Mouse (Mus musculus): ENCODE measurements around the gene Tnfsf4. TPM values are rescaled to one million over a fixed set of nuclear protein-coding genes. Genes with fewer than 3 reads are reported as not detected.

Tnfsf4 gene
- not detected in 2 replicates for polyA plus RNA-seq (2016; fragmentation: Nextera tagmentation; extraction: Ambion mirVana)

DNA sequence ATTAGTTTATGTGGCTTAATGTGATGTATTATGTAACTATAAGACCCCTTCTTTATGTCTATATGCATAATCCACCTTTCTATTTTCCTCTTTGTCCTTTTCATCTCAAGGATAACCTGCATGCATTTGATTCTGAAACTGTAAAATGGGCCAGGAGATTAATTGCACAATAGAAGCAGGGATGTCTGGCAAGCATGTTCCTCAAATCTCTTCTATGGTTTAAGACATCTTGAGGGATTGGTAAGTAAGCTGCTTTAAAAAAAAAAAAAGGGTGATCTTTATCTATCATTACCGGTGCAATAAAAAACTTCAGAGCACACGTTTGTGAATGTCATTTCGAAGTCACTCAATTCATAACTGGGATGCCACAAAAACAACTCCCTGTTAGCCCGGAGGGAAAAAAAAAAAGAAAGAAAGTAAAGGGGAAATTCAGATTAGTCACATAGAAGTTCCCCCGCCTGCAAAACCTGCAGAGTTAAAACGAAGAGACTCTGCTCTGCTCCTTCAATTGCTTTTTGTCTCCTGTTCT lies at the start of gene Tnfsf4:
Tnfsf4 (plus strand) TSS at position 479 of the 529 bp plus-strand sequence.
- WGBS, result 81% methylated on average over 6 of the region's 6 CpGs
- Histone ChIP-seq H3K4me1 (no peaks in the 10 kb centered on the region), H3K4me3 (no peak within 1 kb of the TSS), H3K27me3 (ENCODE audit: poor library complexity, severe bottlenecking) (no peaks in the 10 kb centered on the region), H3K27ac (no peak within 1 kb of the TSS), H3K36me3 (replicated peaks) (no peaks in the 10 kb centered on the region), H3K9me3 (no peaks in the 10 kb centered on the region)
- DNase-seq (ENCODE audit: extremely low spot score, low spot score), result no peak

DNA sequence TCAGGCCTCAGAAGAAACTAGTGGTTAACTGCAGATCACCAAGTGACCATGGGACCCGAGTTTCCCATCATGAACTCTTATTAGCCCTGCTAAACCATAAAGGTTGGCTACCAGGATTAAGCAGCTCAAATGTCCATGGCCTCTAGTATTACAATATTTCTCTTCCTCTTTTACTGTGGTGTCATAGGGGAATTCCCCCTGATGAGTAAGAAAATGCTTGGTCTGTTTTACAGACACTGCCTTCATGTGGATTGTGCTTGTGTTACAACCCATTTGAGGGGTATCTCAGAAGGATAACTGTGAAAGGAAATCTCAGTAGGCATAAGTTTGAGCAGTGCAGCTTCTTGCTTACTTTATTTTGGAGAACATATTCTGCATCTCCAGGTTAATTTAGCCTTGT lies 44.2 kb upstream of the Tnfsf4 start:
- DNase-seq (ENCODE audit: extremely low spot score, low spot score), result no peak
- WGBS, result 76% methylated on average over 1 of the region's 1 CpGs
- Histone ChIP-seq H3K27ac (no peak overlapping the region), H3K4me3 (no peak overlapping the region), H3K4me1 (no peaks in the 10 kb centered on the region), H3K27me3 (ENCODE audit: poor library complexity, severe bottlenecking) (no peaks in the 10 kb centered on the region), H3K9me3 (no peaks in the 10 kb centered on the region), H3K36me3 (replicated peaks) (no peaks in the 10 kb centered on the region)

DNA sequence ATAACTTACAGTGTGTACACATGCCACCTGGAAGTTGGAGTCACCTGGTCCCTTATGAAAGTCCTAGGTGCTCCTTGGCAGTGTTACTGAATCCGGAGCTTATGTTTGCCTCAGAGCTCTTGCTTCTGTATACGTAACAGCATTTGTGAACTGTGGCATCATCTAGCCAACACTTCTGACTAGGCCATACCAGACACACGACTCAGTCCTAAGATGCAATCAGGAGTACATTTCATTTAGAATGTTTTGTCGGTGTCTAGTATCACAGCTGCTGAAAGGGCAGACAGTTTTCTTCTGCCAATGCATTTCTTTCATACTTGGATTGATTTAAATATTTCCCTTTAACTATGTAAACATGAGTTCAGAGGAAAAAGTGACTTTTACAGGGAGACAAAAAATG lies 30.2 kb upstream of the Tnfsf4 start:
- Histone ChIP-seq H3K9me3 (no peaks in the 10 kb centered on the region), H3K4me1 (no peaks in the 10 kb centered on the region), H3K27me3 (ENCODE audit: poor library complexity, severe bottlenecking) (no peaks in the 10 kb centered on the region), H3K4me3 (no peak overlapping the region), H3K27ac (no peak overlapping the region), H3K36me3 (replicated peaks) (no peaks in the 10 kb centered on the region)
- 94% methylated on average over 4 of the region's 4 CpGs for WGBS
- DNase-seq (ENCODE audit: extremely low spot score, low spot score), result no peak

DNA sequence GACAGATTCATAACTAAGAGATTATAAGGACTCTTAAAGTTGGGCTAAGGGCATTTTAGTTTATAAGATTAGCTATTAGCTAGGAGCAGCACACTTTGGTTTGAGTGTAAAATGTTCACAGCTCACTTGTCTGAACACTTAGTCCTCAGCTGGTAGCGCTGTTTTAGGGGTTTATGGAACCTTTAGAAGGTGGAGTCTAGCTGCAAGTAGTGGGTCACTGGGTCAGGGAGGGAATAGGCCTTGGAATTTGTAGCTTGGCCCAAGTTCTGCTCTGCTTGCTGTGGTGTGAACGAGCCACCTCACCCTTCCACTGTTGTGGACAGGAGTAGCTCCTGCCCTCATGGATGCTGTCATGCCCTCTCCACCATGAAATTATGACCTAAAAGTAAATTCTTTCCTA lies 23.3 kb upstream of the Tnfsf4 start:
- H3K4me3 ChIP-seq, result no peak overlapping the region
- H3K27me3 ChIP-seq (ENCODE audit: poor library complexity, severe bottlenecking), result no peaks in the 10 kb centered on the region
- H3K36me3 ChIP-seq (replicated peaks), result no peaks in the 10 kb centered on the region
- WGBS, result 91% methylated on average over 2 of the region's 2 CpGs
- H3K9me3 ChIP-seq, result no peaks in the 10 kb centered on the region
- no peak for DNase-seq (ENCODE audit: extremely low spot score, low spot score)
- H3K27ac ChIP-seq, result no peak overlapping the region
- H3K4me1 ChIP-seq, result no peaks in the 10 kb centered on the region

DNA sequence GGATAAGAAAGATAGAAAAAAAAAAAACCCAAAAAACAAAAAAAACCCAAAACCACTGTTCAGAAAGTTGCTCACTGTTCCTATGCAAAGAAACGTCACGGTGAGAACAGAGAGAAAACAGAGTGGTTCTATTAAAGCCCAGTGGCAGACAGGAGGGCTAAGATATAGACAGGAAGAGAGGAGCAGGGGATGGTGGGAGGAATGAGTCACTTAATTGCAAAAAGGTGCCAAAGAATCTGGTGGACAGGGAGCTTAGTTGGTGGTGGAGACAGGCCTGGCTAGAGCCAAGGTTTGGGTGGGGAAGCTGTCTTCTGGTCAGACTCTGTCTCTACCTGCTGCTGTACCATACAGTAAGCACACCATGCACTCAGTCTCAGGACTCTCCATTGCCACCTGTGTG lies 19.3 kb upstream of the Tnfsf4 start:
- no peak for DNase-seq (ENCODE audit: extremely low spot score, low spot score)
- Histone ChIP-seq H3K36me3 (replicated peaks) (no peaks in the 10 kb centered on the region), H3K4me3 (no peak overlapping the region), H3K9me3 (no peaks in the 10 kb centered on the region), H3K4me1 (peaks cover 13% of the 10 kb centered on the region), H3K27me3 (ENCODE audit: poor library complexity, severe bottlenecking) (no peaks in the 10 kb centered on the region), H3K27ac (no peak overlapping the region)
- WGBS, result 83% methylated on average over 2 of the region's 2 CpGs

DNA sequence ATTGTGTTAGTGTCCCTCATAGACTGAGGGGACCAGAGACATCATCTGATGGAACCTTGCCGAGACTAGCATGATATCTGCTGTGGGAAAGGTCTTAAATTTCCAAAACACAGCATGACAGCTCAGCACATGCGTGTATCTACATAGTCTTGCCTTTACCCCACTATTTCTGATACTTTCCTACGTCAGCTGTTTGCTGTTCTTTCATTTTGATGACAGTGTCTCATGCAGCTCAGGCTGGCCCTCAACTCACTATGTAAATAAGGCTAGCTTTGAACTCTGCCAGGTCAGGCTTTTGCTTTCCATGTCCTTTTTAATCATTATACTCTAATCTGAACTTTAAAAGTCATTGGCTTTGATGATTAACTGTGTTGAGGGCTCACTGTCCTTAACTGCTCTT lies 16.6 kb upstream of the Tnfsf4 start:
- DNase-seq (ENCODE audit: extremely low spot score, low spot score), result no peak
- Histone ChIP-seq H3K27ac (no peak overlapping the region), H3K4me1 (peaks cover 13% of the 10 kb centered on the region), H3K36me3 (replicated peaks) (no peaks in the 10 kb centered on the region), H3K4me3 (no peak overlapping the region), H3K9me3 (no peaks in the 10 kb centered on the region), H3K27me3 (ENCODE audit: poor library complexity, severe bottlenecking) (no peaks in the 10 kb centered on the region)
- 89% methylated on average over 3 of the region's 3 CpGs for WGBS

DNA sequence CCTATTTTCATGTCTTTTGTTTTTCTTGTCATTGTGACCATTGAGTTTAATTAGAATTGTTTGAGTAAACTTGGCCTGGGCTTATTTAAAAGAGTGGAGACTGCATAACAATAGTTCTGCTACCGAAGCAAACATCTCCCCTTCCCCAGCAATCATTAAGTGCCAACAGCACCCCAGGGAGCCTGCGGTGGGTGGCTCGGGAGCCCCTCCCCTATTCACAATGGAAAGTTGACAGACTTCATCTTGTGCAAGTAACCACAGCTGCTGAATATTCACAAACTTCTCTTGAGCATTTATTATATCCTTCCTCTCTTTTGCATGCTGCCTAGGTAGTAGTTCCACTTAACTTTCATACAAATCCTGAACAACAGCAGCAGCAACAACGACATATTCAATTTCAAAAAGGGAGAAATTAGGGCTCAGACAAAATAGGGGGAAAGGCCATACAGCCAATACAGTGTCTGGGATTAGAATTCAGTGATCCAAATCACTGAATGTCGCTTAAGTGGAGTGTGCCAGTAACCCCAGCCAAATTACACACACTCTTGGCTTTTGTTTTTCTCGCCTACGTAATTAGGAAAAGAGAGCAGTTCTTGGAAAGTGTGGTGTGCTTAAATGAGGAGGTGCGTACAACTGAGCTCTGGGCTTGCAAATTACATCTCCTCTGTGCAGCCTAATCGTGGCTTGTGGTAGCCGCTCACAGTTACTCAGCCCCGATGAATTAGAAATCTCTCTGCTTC lies 15.4 kb upstream of the Tnfsf4 start:
- 20% methylated on average over 11 of the region's 11 CpGs for WGBS
- Histone ChIP-seq H3K4me3 (no peak overlapping the region), H3K36me3 (replicated peaks) (no peaks in the 10 kb centered on the region), H3K27me3 (ENCODE audit: poor library complexity, severe bottlenecking) (no peaks in the 10 kb centered on the region), H3K9me3 (no peaks in the 10 kb centered on the region), H3K4me1 (peaks cover 13% of the 10 kb centered on the region), H3K27ac (no peak overlapping the region)
- DNase-seq (ENCODE audit: extremely low spot score, low spot score), result no peak

DNA sequence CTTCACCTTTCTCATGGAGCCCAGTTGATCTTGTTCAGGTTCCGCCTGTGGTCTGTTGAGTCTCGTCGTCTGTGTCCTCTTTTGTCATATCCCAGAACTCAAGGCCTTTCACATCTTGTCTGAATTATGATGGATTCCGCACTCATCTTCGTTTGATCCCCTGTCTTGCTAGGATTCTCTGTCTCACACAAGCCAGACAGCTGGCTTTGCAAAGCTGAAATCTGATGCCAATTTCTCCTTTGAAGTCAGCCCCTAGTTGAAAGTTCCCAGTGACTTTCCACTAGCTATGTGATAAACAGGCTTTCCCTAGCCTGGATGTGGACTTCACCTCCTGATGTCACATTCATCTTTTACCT lies 14.8 kb upstream of the Tnfsf4 start:
- no peaks in the 10 kb centered on the region for H3K27me3 ChIP-seq (ENCODE audit: poor library complexity, severe bottlenecking)
- no peak overlapping the region for H3K27ac ChIP-seq
- peaks cover 13% of the 10 kb centered on the region for H3K4me1 ChIP-seq
- 43% methylated on average over 5 of the region's 5 CpGs for whole genome bisulfite sequencing
- no peaks in the 10 kb centered on the region for H3K9me3 ChIP-seq
- no peak for DNase-seq (ENCODE audit: extremely low spot score, low spot score)
- no peaks in the 10 kb centered on the region for H3K36me3 ChIP-seq (replicated peaks)
- H3K4me3 ChIP-seq, result no peak overlapping the region

DNA sequence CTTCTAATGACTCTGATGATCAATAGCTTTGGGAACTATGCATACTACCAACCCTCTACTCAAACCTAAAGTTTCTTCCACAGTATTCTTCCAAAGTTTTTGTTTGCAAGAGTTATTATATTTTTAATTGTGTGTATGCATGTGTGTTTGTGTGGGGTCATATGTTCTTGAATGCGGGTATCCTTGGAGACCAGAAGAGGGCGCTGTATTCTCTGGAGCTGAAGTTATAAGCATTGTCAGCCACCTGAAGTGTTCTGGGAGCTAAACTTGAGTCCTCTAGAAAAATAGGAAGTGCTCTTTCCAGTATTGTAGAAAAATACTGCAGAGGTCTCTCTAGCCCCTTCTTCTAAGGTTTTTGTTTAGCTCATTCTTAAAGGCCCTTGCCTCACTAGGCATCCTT lies 5.1 kb upstream of the Tnfsf4 start:
- DNase-seq (ENCODE audit: extremely low spot score, low spot score), result no peak
- H3K9me3 ChIP-seq, result no peaks in the 10 kb centered on the region
- H3K27ac ChIP-seq, result no peak overlapping the region
- no peaks in the 10 kb centered on the region for H3K4me1 ChIP-seq
- no peaks in the 10 kb centered on the region for H3K27me3 ChIP-seq (ENCODE audit: poor library complexity, severe bottlenecking)
- H3K4me3 ChIP-seq, result no peak overlapping the region
- no peaks in the 10 kb centered on the region for H3K36me3 ChIP-seq (replicated peaks)
- WGBS, result 61% methylated on average over 2 of the region's 2 CpGs

DNA sequence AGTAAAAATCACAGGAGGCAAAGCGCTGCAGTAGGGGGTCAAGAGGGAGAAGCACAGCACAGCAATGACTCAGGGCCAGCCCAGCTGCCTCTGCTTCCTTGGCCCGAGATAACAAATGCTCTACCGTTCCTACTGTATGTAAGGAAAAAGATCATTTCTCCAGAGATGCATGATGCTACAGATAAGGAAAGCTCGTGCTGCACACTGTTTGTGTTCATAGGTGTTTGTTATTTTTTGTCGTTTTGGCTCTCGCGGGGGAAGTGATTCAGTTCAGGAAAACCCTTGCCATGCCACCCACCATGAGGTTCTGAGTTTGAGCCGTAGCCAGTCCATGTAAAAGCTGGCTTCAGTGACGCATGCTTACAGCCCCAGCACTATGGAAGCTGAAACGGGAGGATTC lies 2.3 kb upstream of the Tnfsf4 start:
- DNase-seq (ENCODE audit: extremely low spot score, low spot score), result no peak
- Histone ChIP-seq H3K9me3 (no peaks in the 10 kb centered on the region), H3K4me1 (no peaks in the 10 kb centered on the region), H3K27me3 (ENCODE audit: poor library complexity, severe bottlenecking) (no peaks in the 10 kb centered on the region), H3K4me3 (no peak overlapping the region), H3K27ac (no peak overlapping the region), H3K36me3 (replicated peaks) (no peaks in the 10 kb centered on the region)
- 84% methylated on average over 10 of the region's 10 CpGs for whole genome bisulfite sequencing

DNA sequence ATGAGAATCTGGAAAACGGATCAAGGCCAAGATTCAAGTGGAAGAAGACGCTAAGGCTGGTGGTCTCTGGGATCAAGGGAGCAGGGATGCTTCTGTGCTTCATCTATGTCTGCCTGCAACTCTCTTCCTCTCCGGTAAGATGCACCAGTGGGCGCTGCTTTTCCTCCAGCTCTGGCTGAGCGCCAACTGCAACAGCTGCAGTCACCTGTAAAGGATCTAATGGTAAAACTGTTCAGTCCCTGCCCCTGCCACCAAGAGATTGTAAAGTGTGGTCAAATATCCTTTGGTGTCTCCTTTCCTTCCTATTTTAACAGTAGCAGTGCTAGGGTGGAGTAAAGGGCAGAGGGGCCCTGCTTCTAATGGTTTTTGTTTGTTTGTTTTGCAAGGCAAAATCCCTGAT lies 401 bp downstream of the Tnfsf4 start:
- Histone ChIP-seq H3K4me1 (no peaks in the 10 kb centered on the region), H3K9me3 (no peaks in the 10 kb centered on the region), H3K36me3 (replicated peaks) (no peaks in the 10 kb centered on the region), H3K27ac (no peak overlapping the region), H3K4me3 (no peak overlapping the region), H3K27me3 (ENCODE audit: poor library complexity, severe bottlenecking) (no peaks in the 10 kb centered on the region)
- DNase-seq (ENCODE audit: extremely low spot score, low spot score), result no peak
- 73% methylated on average over 5 of the region's 5 CpGs for WGBS

DNA sequence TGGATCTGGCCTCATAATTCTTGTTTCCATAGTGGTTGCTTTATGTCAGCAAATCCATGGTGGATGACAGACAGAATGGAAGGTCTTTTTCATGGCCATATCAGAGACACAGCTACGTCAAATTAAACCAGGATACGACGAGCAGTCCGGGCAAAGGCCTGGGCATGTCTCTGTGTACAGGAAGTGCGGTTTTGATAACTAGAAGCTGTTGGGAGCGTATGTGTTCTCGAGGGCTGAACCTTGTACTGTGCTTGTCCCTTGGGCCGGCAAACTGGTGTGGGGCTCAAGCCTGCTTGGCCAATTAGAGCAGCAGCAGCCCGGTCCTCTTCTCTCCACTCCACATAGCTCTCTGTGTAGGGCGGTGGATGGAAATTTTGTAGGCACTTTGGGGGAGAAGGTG lies 1.1 kb downstream of the Tnfsf4 start:
- H3K27me3 ChIP-seq (ENCODE audit: poor library complexity, severe bottlenecking), result no peaks in the 10 kb centered on the region
- no peaks in the 10 kb centered on the region for H3K36me3 ChIP-seq (replicated peaks)
- no peak for DNase-seq (ENCODE audit: extremely low spot score, low spot score)
- H3K4me1 ChIP-seq, result no peaks in the 10 kb centered on the region
- no peak overlapping the region for H3K4me3 ChIP-seq
- WGBS, result 90% methylated on average over 10 of the region's 10 CpGs
- H3K27ac ChIP-seq, result no peak overlapping the region
- H3K9me3 ChIP-seq, result no peaks in the 10 kb centered on the region

DNA sequence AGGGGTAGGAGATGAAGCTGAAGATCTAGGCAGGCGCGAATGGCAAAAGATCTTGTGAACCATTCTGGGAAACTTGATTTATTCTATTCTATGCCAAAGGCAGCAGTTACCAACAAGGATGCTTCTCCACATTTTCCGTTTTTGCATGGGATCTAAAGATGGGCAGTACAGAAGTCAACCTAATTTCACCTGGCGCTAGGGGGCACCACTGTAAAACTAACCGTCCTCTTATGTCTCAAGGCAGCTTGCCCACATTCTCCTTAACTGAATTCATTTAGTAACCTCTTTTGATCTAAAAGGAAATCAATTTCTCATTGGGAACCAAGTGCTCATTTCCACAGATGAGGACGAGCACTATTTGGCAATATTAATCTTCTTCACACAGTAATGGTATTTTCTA lies 4.9 kb downstream of the Tnfsf4 start:
- Histone ChIP-seq H3K27ac (no peak overlapping the region), H3K27me3 (ENCODE audit: poor library complexity, severe bottlenecking) (no peaks in the 10 kb centered on the region), H3K9me3 (no peaks in the 10 kb centered on the region), H3K36me3 (replicated peaks) (no peaks in the 10 kb centered on the region), H3K4me1 (peaks cover 9% of the 10 kb centered on the region), H3K4me3 (no peak overlapping the region)
- no peak for DNase-seq (ENCODE audit: extremely low spot score, low spot score)
- 27% methylated on average over 6 of the region's 6 CpGs for WGBS

DNA sequence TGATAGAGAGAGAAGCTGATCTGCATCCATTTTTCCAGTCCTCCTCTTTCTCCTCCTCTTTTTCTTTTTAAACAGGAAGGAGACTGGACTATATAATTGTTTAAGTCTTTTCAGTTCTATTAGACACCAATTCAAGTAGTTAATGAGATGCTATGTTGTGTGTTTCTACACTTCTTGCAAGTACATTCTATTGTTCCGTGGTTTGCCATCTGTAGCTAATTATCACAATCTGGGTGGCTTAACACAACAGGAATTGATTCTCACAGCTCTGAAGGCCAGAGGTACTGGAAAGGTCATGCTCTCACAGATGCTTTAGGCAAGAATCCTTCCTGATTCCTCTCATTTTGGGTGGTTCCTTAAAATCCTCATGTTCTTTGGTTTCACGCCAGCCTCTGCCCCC lies 7.9 kb downstream of the Tnfsf4 start:
- WGBS, result 45% methylated on average over 2 of the region's 2 CpGs
- Histone ChIP-seq H3K9me3 (no peaks in the 10 kb centered on the region), H3K4me1 (peaks cover 9% of the 10 kb centered on the region), H3K4me3 (no peak overlapping the region), H3K36me3 (replicated peaks) (no peaks in the 10 kb centered on the region), H3K27ac (no peak overlapping the region), H3K27me3 (ENCODE audit: poor library complexity, severe bottlenecking) (no peaks in the 10 kb centered on the region)
- DNase-seq (ENCODE audit: extremely low spot score, low spot score), result no peak
